Comparison of ENCODE assay signal across 15 mouse cellular contexts in genomic region chr1:122169547-122169946, GRCm38 (mm10).
DNase-seq lines count a peak whose midpoint lies in the region; ATAC-seq and TF ChIP-seq lines count a peak whose summit lies in the region.
"Had no signal": no experiment of that assay in that cellular context is flagged by ENCODE, and none has a peak within 500 bp of the region (broad histone marks: within the 10 kb centered on the region; RNA-seq: fewer than 3 reads in every experiment).

No protein-coding gene starts in this region.

- H3K4me2 ChIP-seq in stomach, postnatal 0 days (replicated peaks; ENCODE audit: low read depth): no peak overlapping the region
- H3K4me2 ChIP-seq: heart, embryonic 12.5 days had no signal

- no peak overlapping the region for H3K4me3 ChIP-seq in stomach, postnatal 0 days (ENCODE audit: low read depth, low read length)
- H3K4me3 ChIP-seq: forebrain, embryonic 10.5 days; heart, embryonic 12.5 days; limb, embryonic 10.5 days; midbrain, embryonic 10.5 days had no signal

- H3K9me3 ChIP-seq in stomach, postnatal 0 days (ENCODE audit: control insufficient read depth, low read length): no peaks in the 10 kb centered on the region
- H3K9me3 ChIP-seq: forebrain, embryonic 10.5 days; heart, embryonic 12.5 days; limb, embryonic 10.5 days; midbrain, embryonic 10.5 days had no signal

- H3K4me1 ChIP-seq in stomach, postnatal 0 days (replicated peaks; ENCODE audit: control insufficient read depth, insufficient read depth): no peaks in the 10 kb centered on the region
- H3K4me1 ChIP-seq: forebrain, embryonic 10.5 days; heart, embryonic 12.5 days; limb, embryonic 10.5 days; midbrain, embryonic 10.5 days had no signal

- H3K27me3 ChIP-seq in stomach, postnatal 0 days (ENCODE audit: control insufficient read depth, insufficient read depth, low read length): no peaks in the 10 kb centered on the region
- H3K27me3 ChIP-seq: heart, embryonic 12.5 days had no signal

- peak; percentile 26; the same call in 1 of the 2 replicates for TF ChIP-seq CTCF in stomach, postnatal 0 days (IDR thresholded peaks at IDR 0.05; ENCODE audit: low read depth)

- TF ChIP-seq EP300 in stomach, postnatal 0 days (optimal IDR thresholded peaks at IDR 0.05): no peak

- peak; percentile 14 for DNase-seq in embryo, embryonic 10 days (ENCODE audit: low spot score)
- no peak for DNase-seq in embryo, embryonic 11 days
- peak; percentile 20 for DNase-seq in kidney, postnatal 10 days
- DNase-seq in kidney, adult 8-10 months: no peak
- peak; percentile 7 to 16 for DNase-seq in thymus, postnatal 10 days (ENCODE audit: low spot score in 2 of 2)
- no peak for DNase-seq in thymus, postnatal 25 days
- no peak for DNase-seq in stomach, postnatal 0 days (ENCODE audit: low spot score)
- DNase-seq in urinary bladder, postnatal 10 days (ENCODE audit: low spot score): no peak
- DNase-seq: lung, adult 2 months; spleen, adult 18-20 months had no signal

- no peak overlapping the region for H3K27ac ChIP-seq in stomach, postnatal 0 days (replicated peaks)
- H3K27ac ChIP-seq: forebrain, embryonic 10.5 days; limb, embryonic 10.5 days; midbrain, embryonic 10.5 days had no signal

- 83% methylated on average over 2 of the region's 2 CpGs for WGBS in stomach, postnatal 0 days

- no peak for ATAC-seq in stomach, postnatal 0 days (ENCODE audit: low FRiP score, low TSS enrichment)
- ATAC-seq: CD4-positive, CD25-positive, alpha-beta regulatory T cell, adult 4 months had no signal

- H3K9ac ChIP-seq in stomach, postnatal 0 days (ENCODE audit: low read length): no peak overlapping the region
- H3K9ac ChIP-seq: heart, embryonic 12.5 days had no signal

- H3K36me3 ChIP-seq in stomach, postnatal 0 days (ENCODE audit: control insufficient read depth, insufficient read depth, low read length): no peaks in the 10 kb centered on the region
- H3K36me3 ChIP-seq: forebrain, embryonic 10.5 days; heart, embryonic 12.5 days; limb, embryonic 10.5 days; midbrain, embryonic 10.5 days had no signal

Comparison
In these comparisons a context has a peak if more than half of its experiments do, and no peak if none do; other contexts are left out.
1. DNase-seq: peak in embryo, embryonic 10 days (single experiment), kidney, postnatal 10 days (single experiment) and thymus, postnatal 10 days (2 of 2); none in embryo, embryonic 11 days (single experiment), kidney, adult 8-10 months (0 of 2), thymus, postnatal 25 days (single experiment), stomach, postnatal 0 days (single experiment) and urinary bladder, postnatal 10 days (single experiment).